Mouse (Mus musculus) hindbrain, embryonic 12.5 days (tissue): Measurements from ENCODE around the gene Ccdc61. TPM values are rescaled to one million over a fixed set of nuclear protein-coding genes. Genes with fewer than 3 reads are reported as not detected.

ENCODE experiments used
- ATAC-seq: fragments of 200-750 bp; cut with Nextera tagmentation; 2 replicates; pipeline ENCODE4 v1.8.0; 2017; ENCODE audit warnings: moderate TSS enrichment; ENCODE audit not compliant: low FRiP score
- H3K27ac ChIP-seq: fragments of 300-500 bp; sonication (generic); 2 replicates; pipeline ENCODE4 v1.5.1; 2016; ENCODE audit warnings: mild to moderate bottlenecking
- H3K27me3 ChIP-seq: fragments of 300-500 bp; sonication (generic); 2 replicates; pipeline ENCODE4 v1.6.1; 2016; ENCODE audit warnings: mild to moderate bottlenecking
- H3K36me3 ChIP-seq: fragments of 300-500 bp; sonication (generic); 2 replicates; pipeline ENCODE4 v1.6.1; 2016; ENCODE audit warnings: mild to moderate bottlenecking
- H3K4me1 ChIP-seq: fragments of 300-500 bp; sonication (generic); 2 replicates; pipeline ENCODE4 v1.6.1; 2016
- H3K4me2 ChIP-seq: fragments of 300-500 bp; sonication (generic); replicated peaks from 2 replicates; pipeline ENCODE4 v1.6.1; 2016; ENCODE audit warnings: mild to moderate bottlenecking
- H3K4me3 ChIP-seq: fragments of 300-500 bp; sonication (generic); 2 replicates; pipeline ENCODE4 v1.5.1; 2016; ENCODE audit warnings: mild to moderate bottlenecking
- H3K9ac ChIP-seq: fragments of 300-500 bp; sonication (generic); 2 replicates; pipeline ENCODE4 v1.6.1; 2016; ENCODE audit warnings: mild to moderate bottlenecking, moderate library complexity
- H3K9me3 ChIP-seq: fragments of 300-500 bp; sonication (generic); replicated peaks from 2 replicates; pipeline ENCODE4 v1.6.1; 2016; ENCODE audit warnings: mild to moderate bottlenecking
- WGBS: fragments of 180-500 bp; shearing (Covaris S2); methylation state at CpG from one replicate; pipeline ENCODE4 v1.1.7; 2016; 5-methylcytosine and 5-hydroxymethylcytosine counted together
- polyA plus RNA-seq: library from polyadenylated mRNA; unstranded; fragments of >200 nt; fragmentation: Nextera tagmentation; extraction: Ambion mirVana; gene quantifications from 2 replicates; pipeline ENCODE4 v1.2.1, GENCODE M21; 2016

The Ccdc61 gene
- polyA plus RNA-seq = 28.8 and 31.9 TPM in 2 replicates

DNA sequence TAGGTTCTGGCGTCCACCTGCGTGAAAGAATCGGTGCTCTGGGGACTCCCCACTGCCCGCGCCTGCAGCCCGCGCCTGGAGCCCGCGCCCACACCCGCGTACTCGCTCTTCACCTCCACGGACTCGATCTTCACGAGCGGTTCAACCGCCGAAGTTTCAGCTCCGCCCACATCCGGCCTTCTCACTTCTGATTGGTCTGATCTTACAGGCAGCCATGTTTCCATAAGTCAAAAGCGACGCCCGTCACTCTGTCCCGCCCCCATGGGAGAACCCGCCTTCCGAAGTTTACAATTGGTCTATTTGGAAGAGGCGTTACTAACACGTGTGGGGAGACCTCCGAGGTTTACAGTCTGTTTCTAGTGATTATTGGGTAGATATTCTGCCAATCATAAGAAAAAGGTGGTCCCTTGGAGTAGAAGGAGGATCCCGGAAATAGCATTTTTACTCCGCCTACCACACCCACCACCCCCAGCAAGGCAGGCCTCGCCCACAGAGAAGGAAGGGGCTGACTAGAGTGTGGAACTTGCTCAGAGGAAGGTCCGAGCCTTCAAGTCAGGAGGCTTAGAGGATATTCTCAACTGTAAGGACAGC is at the start of gene Ccdc61:
Ccdc61 (minus strand) TSS at position 175 of the 591 bp plus-strand sequence.
- peak within 1 kb of the TSS; percentile 57 for H3K9ac ChIP-seq
- ATAC-seq = peak; percentile 99
- H3K9me3 ChIP-seq = no peaks in the 10 kb centered on the region
- WGBS = under 1% methylated on average over 33 of the region's 33 CpGs
- H3K36me3 ChIP-seq = no peaks in the 10 kb centered on the region
- H3K4me1 ChIP-seq = peaks cover 22% of the 10 kb centered on the region
- peak within 1 kb of the TSS; percentile 70 for H3K4me2 ChIP-seq
- peak within 1 kb of the TSS; percentile 79 for H3K4me3 ChIP-seq
- no peak within 1 kb of the TSS for H3K27ac ChIP-seq
- H3K27me3 ChIP-seq = no peaks in the 10 kb centered on the region

DNA sequence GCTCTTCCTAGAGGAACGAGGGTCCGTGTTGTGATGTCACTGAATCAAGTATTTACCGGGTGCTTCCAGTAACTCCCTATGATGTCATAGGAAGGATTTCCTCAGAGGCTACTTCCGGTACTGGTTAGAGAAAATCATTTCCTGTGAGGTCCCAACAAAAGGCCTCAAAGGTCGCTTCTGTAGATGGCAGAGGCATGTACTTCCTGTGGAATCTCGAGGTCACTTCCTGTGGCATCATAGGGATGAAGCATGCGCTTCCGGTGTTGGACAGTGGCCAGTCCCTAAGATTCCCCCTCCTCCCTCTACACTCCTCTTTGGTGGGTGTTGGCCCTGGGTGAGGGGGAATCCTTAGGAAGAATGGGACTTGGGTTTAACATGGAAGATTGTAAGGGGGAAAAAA is 49.2 kb upstream of the Ccdc61 start:
- WGBS = 63% methylated on average over 8 of the region's 8 CpGs
- peaks cover 76% of the 10 kb centered on the region for H3K4me1 ChIP-seq
- H3K9ac ChIP-seq = no peak overlapping the region
- ATAC-seq = no peak
- peak overlapping the region; percentile 23; the same call in 1 of the 2 replicates for H3K27ac ChIP-seq
- no peaks in the 10 kb centered on the region for H3K36me3 ChIP-seq
- H3K4me2 ChIP-seq = no peak overlapping the region
- no peaks in the 10 kb centered on the region for H3K9me3 ChIP-seq
- H3K4me3 ChIP-seq = no peak overlapping the region
- peaks cover 29% of the 10 kb centered on the region for H3K27me3 ChIP-seq

DNA sequence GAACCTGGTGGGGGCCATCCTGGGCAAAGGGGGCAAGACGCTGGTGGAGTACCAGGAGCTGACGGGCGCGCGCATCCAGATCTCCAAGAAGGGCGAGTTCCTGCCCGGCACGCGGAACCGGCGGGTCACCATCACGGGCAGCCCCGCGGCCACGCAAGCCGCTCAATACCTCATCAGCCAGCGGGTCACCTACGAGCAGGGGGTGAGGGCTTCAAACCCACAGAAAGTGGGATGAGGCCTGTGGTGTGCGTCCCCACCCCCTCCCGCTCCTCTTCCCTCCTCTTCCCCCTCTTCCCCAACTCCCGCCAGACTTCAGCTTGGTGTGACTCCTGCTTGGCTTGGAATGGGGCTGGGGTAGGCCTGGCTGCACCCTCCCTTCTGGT is 48.2 kb upstream of the Ccdc61 start:
- Histone ChIP-seq H3K36me3 (peaks cover 6% of the 10 kb centered on the region; the same call in 1 of the 2 replicates), H3K9me3 (no peaks in the 10 kb centered on the region), H3K4me2 (peak overlapping the region; percentile 71), H3K27me3 (peaks cover 24% of the 10 kb centered on the region), H3K9ac (peak overlapping the region; percentile 58), H3K4me1 (peaks cover 65% of the 10 kb centered on the region), H3K27ac (peak overlapping the region; percentile 76), H3K4me3 (peak overlapping the region; percentile 42)
- 2% methylated on average over 21 of the region's 21 CpGs for WGBS
- ATAC-seq = no peak

DNA sequence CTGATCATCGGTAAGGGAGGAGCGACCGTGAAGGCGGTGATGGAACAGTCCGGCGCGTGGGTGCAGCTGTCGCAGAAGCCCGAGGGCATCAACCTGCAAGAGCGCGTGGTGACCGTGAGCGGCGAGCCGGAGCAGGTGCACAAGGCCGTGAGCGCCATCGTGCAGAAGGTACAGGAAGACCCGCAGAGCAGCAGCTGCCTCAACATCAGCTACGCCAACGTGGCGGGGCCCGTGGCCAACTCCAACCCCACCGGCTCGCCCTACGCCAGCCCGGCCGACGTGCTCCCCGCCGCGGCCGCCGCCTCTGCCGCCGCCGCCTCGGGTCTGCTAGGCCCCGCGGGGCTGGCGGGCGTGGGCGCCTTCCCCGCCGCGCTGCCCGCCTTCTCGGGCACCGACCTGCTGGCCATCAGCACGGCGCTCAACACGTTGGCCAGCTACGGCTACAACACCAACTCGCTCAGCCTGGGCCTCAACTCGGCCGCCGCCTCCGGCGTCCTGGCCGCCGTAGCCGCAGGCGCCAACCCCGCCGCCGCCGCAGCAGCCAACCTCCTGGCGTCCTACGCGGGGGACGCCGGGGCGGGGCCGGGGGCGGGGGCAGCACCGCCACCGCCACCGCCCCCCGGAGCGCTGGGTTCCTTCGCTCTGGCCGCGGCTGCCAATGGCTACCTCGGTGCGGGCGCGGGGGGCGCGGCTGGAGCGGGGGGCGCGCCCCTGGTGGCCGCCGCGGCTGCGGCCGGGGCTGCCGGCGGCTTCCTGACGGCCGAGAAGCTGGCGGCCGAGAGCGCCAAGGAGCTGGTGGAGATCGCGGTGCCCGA is 47.6 kb upstream of the Ccdc61 start:
- under 1% methylated on average over 70 of the region's 107 CpGs for WGBS
- ATAC-seq = peak; percentile 46

DNA sequence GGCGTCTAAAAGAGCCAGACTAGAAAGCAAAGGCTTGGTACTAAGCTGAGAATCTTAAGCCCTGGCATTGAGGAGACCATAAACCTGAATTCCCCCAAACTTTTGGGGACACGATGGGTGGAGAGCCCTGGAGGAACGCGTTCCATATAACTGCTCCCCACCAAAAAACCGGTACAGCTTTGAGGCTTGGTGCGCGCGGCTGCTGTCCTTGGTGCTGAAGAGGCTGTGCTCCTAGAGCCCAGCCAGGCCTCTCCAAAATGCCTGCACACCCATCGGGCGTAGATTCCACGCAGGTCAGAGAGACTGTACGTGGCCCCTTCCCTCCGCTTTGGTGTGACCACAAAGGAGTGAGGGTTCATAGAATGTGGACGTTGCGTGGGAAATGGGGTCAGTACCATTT is 41.2 kb upstream of the Ccdc61 start:
- Histone ChIP-seq H3K27me3 (0 out of 2 replicates have a peak, but pooled peaks cover 5% of the 10 kb centered on the region), H3K4me1 (peaks cover 50% of the 10 kb centered on the region), H3K9me3 (no peaks in the 10 kb centered on the region), H3K27ac (peak overlapping the region; percentile 91; the same call in 1 of the 2 replicates), H3K9ac (peak overlapping the region; percentile 15; the same call in 1 of the 2 replicates), H3K36me3 (peaks cover 34% of the 10 kb centered on the region), H3K4me3 (no peak overlapping the region), H3K4me2 (peak overlapping the region; percentile 39)
- no peak for ATAC-seq
- 19% methylated on average over 15 of the region's 15 CpGs for WGBS

More for the DNA sequence above, 47.6 kb upstream of the Ccdc61 start:
- H3K9ac ChIP-seq = peak overlapping the region; percentile 58
- H3K4me1 ChIP-seq = peaks cover 59% of the 10 kb centered on the region
- H3K9me3 ChIP-seq = no peaks in the 10 kb centered on the region
- H3K4me3 ChIP-seq = peak overlapping the region; percentile 42
- peaks cover 18% of the 10 kb centered on the region for H3K27me3 ChIP-seq
- H3K27ac ChIP-seq = peak overlapping the region; percentile 76
- peak overlapping the region; percentile 71 for H3K4me2 ChIP-seq
- peaks cover 12% of the 10 kb centered on the region; the same call in 1 of the 2 replicates for H3K36me3 ChIP-seq

DNA sequence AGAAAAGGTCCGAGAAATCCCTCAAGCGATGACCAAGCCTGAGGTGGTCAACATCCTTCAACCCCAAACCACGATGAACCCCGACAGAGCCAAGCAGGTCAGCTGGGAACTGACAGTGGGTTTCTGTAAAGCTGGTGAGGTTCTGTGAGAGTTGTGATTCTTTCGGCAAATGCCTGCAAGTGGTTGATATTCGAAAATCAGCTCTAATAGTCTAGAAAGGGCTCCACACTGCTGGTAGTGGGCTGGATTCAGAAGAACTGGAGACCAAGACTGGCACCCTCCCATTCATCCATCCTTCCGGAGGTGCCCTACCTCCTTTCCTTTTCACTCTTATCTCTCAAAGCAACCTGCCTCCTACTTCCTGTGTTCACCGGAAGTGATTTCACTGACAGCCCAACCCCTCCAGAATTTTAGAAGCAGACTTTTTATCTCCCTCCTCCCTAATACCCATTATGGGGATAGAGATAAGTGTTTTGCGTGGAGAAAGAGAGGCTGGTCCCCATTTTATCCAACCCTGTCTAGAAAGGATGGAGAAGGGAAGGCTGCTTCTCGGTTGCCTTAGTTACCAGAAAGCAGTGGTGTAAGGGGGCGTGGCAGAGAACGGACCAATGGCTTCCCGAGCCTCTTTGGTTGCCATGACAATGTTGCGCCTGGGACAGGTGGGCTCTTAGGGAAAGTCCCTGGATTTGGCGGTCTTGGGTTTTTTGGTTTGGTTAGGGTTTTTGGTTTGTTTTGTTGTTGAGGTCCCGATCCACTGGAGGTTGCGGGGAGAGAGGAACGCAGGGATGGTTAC is 40.5 kb upstream of the Ccdc61 start:
- peak; percentile 5; the same call in 1 of the 2 replicates for ATAC-seq
- Histone ChIP-seq H3K4me1 (peaks cover 46% of the 10 kb centered on the region), H3K4me3 (no peak overlapping the region)

DNA sequence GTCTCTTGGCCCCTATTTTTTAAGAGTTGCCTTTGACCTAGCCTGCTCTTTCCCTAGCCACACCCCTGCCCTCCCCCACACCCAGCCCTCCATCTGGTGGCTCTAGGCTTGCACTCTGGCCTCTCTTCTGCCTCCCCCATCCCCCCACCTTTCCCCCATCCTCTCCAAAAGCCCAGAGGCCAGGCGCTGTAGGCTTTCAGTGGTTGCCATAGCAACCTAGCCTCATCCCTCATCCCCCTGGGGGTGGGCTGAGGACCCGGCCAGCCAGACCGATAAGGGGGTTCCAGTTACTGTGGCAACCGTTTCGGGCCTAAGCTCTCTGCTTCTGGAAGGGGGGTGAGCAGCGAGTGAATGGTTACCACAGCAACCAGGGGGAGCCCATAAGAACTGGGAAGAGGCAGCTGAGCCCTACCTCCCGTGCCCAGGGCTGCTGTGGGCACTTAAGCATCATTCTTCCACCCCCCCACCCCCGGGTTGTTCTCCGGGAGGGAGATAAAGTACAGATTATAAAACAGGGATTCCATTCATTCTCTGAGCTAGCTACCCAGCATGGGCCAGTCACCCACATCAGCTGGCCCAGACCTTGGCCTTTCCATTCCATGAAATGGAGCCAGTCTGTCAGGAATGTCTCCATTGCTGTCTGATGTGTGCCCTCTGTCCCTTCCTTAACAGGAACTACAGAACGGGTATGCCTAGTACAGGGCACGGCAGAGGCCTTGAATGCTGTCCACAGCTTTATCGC is 39.7 kb upstream of the Ccdc61 start:
- peak overlapping the region; percentile 91 for H3K27ac ChIP-seq
- H3K9me3 ChIP-seq = no peaks in the 10 kb centered on the region
- no peak overlapping the region for H3K9ac ChIP-seq
- 22% methylated on average over 12 of the region's 12 CpGs for WGBS
- no peaks in the 10 kb centered on the region for H3K27me3 ChIP-seq
- no peak overlapping the region for H3K4me3 ChIP-seq
- H3K4me1 ChIP-seq = peaks cover 46% of the 10 kb centered on the region
- H3K4me2 ChIP-seq = peak overlapping the region; percentile 39
- peaks cover 43% of the 10 kb centered on the region for H3K36me3 ChIP-seq
- ATAC-seq = peak; percentile 96

More for the DNA sequence above, 40.5 kb upstream of the Ccdc61 start:
- Histone ChIP-seq H3K27ac (peak overlapping the region; percentile 91), H3K36me3 (peaks cover 36% of the 10 kb centered on the region), H3K4me2 (peak overlapping the region; percentile 39), H3K9ac (peak overlapping the region; percentile 15; the same call in 1 of the 2 replicates), H3K27me3 (no peaks in the 10 kb centered on the region), H3K9me3 (no peaks in the 10 kb centered on the region)
- 19% methylated on average over 18 of the region's 18 CpGs for WGBS

DNA sequence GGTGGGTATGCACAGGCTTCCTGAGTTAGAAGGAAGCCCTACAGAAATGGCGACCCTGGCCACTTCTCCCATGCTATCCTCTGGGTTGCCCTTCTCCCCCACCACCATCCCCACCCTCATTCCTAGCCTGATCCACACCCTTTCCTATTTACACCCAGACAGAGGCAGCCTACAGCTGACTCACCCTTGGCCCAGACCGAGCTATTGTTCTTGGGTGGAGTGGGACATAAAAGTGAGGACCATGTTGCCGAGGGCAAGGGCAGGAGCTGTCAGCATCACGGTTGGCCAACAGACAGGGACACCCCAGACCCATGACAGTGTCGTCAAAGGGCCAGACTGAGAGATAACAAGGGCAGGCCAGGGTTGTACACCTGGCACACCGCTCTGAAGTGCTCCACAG is 37.9 kb upstream of the Ccdc61 start:
- peaks cover 41% of the 10 kb centered on the region for H3K36me3 ChIP-seq
- no peak for ATAC-seq
- peak overlapping the region; percentile 91 for H3K27ac ChIP-seq
- peaks cover 62% of the 10 kb centered on the region for H3K4me1 ChIP-seq
- H3K4me3 ChIP-seq = no peak overlapping the region
- H3K4me2 ChIP-seq = no peak overlapping the region
- whole genome bisulfite sequencing = 37% methylated on average over 6 of the region's 6 CpGs
- H3K27me3 ChIP-seq = no peaks in the 10 kb centered on the region
- H3K9ac ChIP-seq = peak overlapping the region; percentile 27; the same call in 1 of the 2 replicates
- H3K9me3 ChIP-seq = no peaks in the 10 kb centered on the region

DNA sequence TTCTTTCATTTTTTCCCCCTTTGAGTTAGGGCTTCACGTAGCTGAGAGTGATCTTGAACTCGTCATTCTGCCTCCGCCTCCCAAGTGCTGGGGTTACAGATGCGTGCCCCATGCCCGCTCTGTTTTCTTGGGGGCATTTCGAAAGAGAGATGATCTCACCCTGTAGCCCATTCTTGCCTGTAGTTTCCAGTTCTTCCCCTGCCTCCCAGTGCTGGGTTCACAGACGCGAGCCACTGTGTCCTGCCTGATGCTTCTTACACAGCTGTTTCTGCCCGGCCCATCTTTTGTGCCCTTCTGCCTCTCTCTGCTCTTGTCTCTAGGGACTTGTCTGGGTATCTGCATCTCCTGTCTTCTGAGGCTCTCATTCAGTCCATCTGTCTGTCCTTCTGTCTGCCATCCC is 32.6 kb upstream of the Ccdc61 start:
- Histone ChIP-seq H3K9me3 (no peaks in the 10 kb centered on the region), H3K4me3 (no peak overlapping the region), H3K9ac (no peak overlapping the region), H3K4me2 (peak overlapping the region; percentile 45), H3K27ac (peak overlapping the region; percentile 90), H3K27me3 (no peaks in the 10 kb centered on the region), H3K36me3 (peaks cover 30% of the 10 kb centered on the region), H3K4me1 (peaks cover 60% of the 10 kb centered on the region)
- WGBS = 33% methylated on average over 9 of the region's 9 CpGs
- ATAC-seq = peak; percentile 74

DNA sequence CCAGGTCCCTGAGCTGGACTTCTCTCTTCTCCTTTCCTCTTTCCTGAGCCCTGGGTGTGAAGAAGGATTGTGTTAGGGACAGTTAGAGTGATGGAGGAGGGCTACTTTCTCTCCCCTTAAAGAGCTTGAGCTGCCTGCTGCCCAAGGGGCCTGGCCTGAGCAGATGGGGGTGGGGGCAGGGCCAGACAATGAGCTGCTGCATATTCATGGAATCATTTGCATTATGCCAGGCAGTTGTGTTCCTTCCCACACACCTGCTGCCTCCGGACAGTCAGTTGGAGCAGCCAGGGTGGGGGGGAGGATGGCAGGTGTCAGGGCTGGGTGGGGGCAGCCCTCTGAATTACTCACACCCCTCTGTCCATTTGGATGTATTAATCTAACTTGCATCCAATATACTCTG is 32.2 kb upstream of the Ccdc61 start:
- H3K4me2 ChIP-seq = peak overlapping the region; percentile 45
- H3K27ac ChIP-seq = peak overlapping the region; percentile 90
- peak; percentile 91 for ATAC-seq
- 8% methylated on average over 1 of the region's 1 CpGs for WGBS
- H3K4me3 ChIP-seq = peak overlapping the region; percentile 5; the same call in 1 of the 2 replicates
- H3K9me3 ChIP-seq = no peaks in the 10 kb centered on the region
- H3K27me3 ChIP-seq = no peaks in the 10 kb centered on the region
- peaks cover 28% of the 10 kb centered on the region for H3K36me3 ChIP-seq
- no peak overlapping the region; the same call in 1 of the 2 replicates for H3K9ac ChIP-seq
- peaks cover 59% of the 10 kb centered on the region for H3K4me1 ChIP-seq

DNA sequence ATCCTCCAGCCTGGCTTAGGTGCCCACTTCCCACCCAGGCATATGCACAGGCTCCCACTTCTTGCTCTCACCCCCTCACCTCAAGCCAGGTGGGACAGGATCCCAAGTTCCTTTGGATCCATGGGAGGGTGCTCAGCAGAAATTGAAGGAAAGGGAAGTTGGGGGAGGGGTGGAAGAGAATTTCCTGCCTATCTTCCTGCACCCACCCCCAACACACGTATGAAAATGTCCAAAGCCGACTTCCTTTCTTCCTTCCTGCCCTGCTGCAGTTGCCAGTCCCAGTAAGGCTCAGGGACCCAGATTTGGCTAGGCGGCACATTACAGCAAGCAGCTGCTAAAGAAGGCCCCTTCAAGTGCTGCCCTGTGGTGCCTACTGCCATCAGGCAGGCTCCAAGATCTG is 17.5 kb upstream of the Ccdc61 start:
- Histone ChIP-seq H3K27me3 (peaks cover 13% of the 10 kb centered on the region), H3K9me3 (no peaks in the 10 kb centered on the region), H3K4me3 (peak overlapping the region; percentile 93), H3K36me3 (no peaks in the 10 kb centered on the region), H3K4me2 (peak overlapping the region; percentile 83), H3K27ac (peak overlapping the region; percentile 95; the same call in 1 of the 2 replicates), H3K9ac (peak overlapping the region; percentile 100), H3K4me1 (peaks cover 72% of the 10 kb centered on the region)
- no peak for ATAC-seq
- 58% methylated on average over 3 of the region's 3 CpGs for WGBS
